Mouse (Mus musculus) kidney, embryonic 14.5 days (tissue): ENCODE results near the gene Vps50. TPM values are rescaled to one million over a fixed set of nuclear protein-coding genes. Genes with fewer than 3 reads are reported as not detected.

Source experiments
- polyA plus RNA-seq: library from polyadenylated mRNA; unstranded; fragments of >200 nt; fragmentation: Nextera tagmentation; extraction: Ambion mirVana; gene quantifications from 2 replicates; pipeline ENCODE4 v1.2.1, GENCODE M21; 2014

Vps50 gene
- polyA plus RNA-seq, 1 experiment from 2014 or later = 33.1 TPM

Other genes starting within 250 kb of the Vps50 start
- gene Samd9l, start 98.8 kb upstream of the Vps50 start, polyA plus RNA-seq = 4.7 and 8.2 TPM in 2 replicates
- 0.86 and 0.88 TPM in 2 replicates for gene Hepacam2, start 84 bp upstream of the Vps50 start, polyA plus RNA-seq